Mouse (Mus musculus) brain, embryonic 14.5 days (tissue): Measurements from ENCODE around the gene Rad51d. TPM values are rescaled to one million over a fixed set of nuclear protein-coding genes. Genes with fewer than 3 reads are reported as not detected.
"Not testable (repeated sequence)": the region's sequence is repeated elsewhere in the genome, so short reads cannot be mapped to it uniquely, and the experiment has no call there.

Source experiments
- DNase-seq: peaks from one replicate; pipeline ENCODE4 v3.0.0-alpha.2; 2011; ENCODE audit warnings: low read depth
- CTCF ChIP-seq: fragments of 200-500 bp; IDR thresholded peaks from 2 replicates; pipeline ENCODE4 v1.5.1; 2012; ENCODE audit warnings: inconsistent platforms, mild to moderate bottlenecking, moderate library complexity, borderline replicate concordance; ENCODE audit not compliant: insufficient read depth, insufficient read length; ENCODE audit errors: extremely low read depth
- POLR2A ChIP-seq: fragments of 200-500 bp; IDR thresholded peaks from 2 replicates; pipeline ENCODE4 v1.6.1; 2012; ENCODE audit warnings: mild to moderate bottlenecking, inconsistent platforms, borderline replicate concordance; ENCODE audit not compliant: poor library complexity, insufficient read depth, insufficient read length, severe bottlenecking; ENCODE audit errors: extremely low read depth
- polyA plus RNA-seq: library from polyadenylated mRNA; depleted of rRNA; stranded (reverse); fragments of >200 nt; gene quantifications from 2 replicates; pipeline ENCODE4 v1.2.3, GENCODE M21; 2012

Gene Rad51d
- polyA plus RNA-seq, 1 experiment: 9.5 TPM

DNA sequence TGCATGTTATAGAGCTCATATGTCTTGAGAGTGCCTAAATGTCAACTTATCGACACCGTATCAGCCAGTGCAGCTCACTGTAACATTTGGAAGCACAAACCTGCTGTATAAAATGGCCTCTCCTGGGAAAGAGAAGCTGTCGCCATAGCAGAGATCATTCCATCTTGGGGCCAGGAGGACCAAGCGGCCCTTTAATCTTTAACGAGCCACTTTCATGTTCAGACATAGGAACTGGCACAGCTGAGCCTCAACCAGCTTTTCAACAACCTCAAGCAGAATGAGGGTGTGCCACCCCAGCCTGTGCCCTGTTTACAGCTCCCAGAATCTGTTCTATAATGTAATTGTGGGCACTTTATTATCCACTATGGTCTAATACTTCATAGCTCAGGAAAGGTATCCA is 40.2 kb downstream of the Rad51d start:
- TF ChIP-seq POLR2A: no peak
- TF ChIP-seq CTCF: no peak
- peak; percentile 31 for DNase-seq

DNA sequence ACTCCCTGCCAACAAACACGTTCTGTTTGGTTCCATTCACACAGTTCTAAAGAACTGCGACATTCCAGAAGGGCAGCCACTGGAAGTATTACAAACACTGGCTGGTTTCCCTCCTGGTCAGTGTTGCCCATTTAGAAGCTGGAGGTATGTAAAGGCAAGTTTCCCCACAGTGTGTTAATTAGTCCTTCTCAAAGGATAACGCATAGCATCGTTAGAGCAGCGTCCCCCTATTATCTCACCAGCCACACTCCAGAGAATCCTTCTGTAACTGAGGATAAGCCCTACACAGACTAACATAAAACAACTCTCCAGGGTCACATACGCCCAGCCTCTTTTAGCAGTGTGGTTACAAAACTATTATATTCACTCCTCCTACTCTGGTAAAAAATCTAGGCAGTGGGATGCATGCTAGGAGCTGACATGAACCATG is 42.8 kb downstream of the Rad51d start:
- no peak for TF ChIP-seq POLR2A
- no peak for TF ChIP-seq CTCF

DNA sequence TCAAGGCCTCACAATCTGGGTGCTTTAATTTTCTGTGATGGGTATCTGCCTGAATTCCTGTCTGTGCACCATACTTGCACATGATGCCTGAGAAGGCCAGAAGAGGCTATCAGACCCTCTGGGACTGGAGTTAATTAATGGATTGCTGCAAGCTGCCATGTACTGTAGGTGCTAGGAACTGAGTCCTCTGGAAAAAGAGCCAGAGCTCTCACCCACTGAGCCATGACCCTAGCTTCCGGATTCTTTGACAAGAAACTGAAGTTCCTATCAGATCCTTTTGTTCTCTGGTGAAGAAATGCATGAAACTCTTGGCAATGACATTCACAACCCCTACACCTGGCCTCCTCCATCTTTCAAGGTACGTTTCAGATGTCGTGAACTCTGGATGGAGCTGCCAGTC is 43.5 kb downstream of the Rad51d start:
- no peak for DNase-seq
- TF ChIP-seq POLR2A (no peak), CTCF (no peak)

More for the DNA sequence above, 42.8 kb downstream of the Rad51d start:
- DNase-seq: peak; percentile 63

GRCm38 (mm10) chr11:82846079-82846436 is 44.4 kb downstream of the Rad51d start:
- DNase-seq: no peak
- TF ChIP-seq CTCF: no peak
- TF ChIP-seq POLR2A: no peak

GRCm38 (mm10) chr11:82845415-82846078 is 44.9 kb downstream of the Rad51d start:
- no peak for TF ChIP-seq CTCF
- TF ChIP-seq POLR2A: no peak
- peak; percentile 71 for DNase-seq

DNA sequence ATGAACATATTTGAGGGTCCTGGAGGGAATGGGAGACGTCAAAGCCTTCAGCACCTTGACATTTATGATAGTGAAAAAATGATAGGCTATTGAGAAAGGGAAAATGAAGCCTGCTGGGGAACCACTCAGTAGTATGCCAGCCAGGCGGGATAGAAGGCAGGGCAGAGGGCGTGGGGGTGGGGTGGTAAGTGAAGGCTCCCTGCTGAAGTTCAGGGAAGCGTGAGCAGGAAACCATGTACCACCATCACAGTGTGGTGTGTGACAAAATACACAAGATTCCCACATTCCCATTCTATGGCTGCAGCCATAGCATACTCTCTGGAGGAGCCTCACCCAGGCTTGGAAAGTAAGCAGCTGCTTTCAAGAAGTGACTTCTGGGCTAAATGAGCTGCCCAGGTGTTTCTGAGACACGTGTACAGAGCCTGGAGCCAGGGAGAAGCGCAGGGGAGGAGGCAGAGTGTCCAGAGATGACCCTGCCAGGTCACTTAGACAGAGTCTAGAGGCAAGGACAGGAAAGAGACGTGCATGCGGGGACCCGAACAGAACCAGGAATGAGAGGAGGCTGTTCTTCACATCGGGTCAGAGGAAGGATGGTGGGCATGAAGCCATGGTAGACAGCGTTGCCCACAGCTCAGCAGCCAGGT is 45.5 kb downstream of the Rad51d start:
- TF ChIP-seq CTCF (no peak), POLR2A (no peak)
- DNase-seq: no peak

- TF ChIP-seq POLR2A (no peak), CTCF (no peak)
- DNase-seq: peak; percentile 38
Observed at GRCm38 (mm10) chr11:82838511-82838910, 51.9 kb downstream of the Rad51d start.

DNA sequence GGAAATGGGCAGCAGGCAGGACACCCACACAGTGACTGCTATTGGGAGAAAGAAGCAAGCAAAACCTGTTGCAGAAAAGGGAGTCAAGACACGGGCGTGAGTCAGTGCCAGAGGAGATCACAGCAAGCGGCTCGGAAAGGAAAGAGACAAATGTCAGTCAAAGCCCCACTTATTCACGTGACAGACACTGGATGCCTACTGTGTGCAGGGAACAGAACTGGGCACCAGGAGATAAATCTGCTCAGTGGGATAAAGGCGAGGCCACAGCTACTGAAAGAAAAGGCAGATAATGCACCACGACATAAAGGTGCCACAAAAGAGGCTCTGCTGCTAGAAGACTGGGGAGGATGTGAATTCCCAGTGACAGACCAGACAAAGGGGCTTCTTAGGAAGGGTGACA is 52.6 kb downstream of the Rad51d start:
- DNase-seq: peak; percentile 14
- TF ChIP-seq CTCF: no peak
- no peak for TF ChIP-seq POLR2A

DNA sequence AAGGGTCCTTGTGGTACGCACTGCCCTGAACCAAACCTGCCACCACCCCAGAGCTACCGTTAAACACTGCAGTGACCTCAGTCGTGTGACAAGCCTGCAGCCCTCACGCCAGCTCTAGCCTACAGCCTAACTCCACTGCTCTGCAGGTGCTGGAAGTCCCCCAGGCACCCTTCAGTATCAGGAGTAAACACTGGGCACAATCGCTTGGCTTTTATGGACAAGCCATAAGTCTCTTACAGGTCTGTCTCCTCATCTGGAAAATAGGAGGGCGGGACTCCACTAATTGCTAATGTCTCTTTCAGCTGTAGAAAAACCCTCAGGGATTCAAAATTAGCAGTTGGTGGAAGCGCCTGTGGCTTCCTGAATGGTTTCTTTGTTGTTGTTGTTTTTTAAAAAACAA is 53.2 kb downstream of the Rad51d start:
- no peak for TF ChIP-seq POLR2A
- no peak for TF ChIP-seq CTCF
- peak; percentile 53 for DNase-seq

GRCm38 (mm10) chr11:82835616-82836432 is 54.6 kb downstream of the Rad51d start:
- no peak for TF ChIP-seq CTCF
- TF ChIP-seq POLR2A: no peak
- no peak for DNase-seq

- DNase-seq: not testable (repeated sequence)
Observed at GRCm38 (mm10) chr11:82834359-82834758, 56.1 kb downstream of the Rad51d start.

DNA sequence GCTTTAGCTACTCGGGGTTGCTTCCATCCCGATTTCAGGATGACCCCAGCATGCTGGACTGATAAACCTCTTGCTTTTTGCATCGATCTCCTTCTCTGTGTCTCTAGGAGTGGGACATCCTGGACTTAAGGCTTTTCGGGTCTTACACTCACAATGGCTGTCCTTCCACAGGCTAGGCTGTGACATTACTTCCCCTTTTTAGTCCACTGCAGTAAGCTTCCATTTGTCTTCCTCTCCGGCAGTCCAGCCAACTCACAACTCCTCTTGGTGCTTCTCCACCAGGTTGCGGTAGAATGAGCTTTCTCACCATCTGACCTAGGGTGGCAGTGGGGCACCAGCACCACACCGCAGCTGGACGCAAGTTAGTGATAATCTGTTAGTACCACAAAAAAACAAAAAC is 56.5 kb downstream of the Rad51d start:
- no peak for DNase-seq
- no peak for TF ChIP-seq POLR2A

- not testable (repeated sequence) for DNase-seq
Observed at GRCm38 (mm10) chr11:82832402-82832801, 58.0 kb downstream of the Rad51d start.

DNA sequence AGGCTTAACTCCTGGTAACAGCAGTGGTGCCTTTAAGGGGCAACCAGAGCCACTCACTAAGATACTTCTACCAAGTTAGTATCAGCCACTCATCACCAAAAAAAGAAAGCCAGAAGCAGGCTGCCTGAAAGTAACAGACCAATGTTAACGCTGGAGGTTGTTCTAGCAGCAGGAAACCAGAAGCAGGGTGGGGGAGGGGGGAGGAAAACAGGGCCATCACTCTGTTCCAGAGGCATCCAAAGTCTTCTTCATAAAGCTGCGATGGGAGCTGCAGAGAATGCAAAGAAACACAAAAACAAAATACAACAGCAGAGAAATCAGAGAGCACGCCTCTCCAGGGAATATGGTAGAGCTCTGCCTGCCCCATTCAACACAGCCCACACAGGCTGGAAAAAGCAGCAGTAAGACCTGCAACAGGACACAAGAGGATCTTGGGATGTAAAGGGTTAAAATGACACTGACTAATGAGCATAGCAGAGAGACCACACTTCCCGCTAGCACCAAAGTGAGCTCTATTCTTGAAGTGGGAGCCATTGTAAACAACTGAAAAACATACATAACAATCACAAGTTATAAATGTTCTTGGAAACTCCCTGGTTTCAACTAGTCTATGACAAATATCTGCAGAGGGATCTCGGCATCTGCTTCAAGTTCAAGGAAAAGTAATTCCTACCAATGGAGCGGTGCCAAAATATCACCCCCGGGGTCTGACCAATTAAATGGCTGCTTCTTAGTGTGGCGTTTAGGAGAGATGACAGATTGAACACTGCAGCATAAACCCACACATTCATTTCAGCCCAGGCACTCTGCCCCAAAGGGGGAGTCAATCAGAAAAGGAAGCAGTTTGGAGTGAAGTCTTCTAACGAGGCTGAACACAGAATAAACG is 59.2 kb downstream of the Rad51d start:
- TF ChIP-seq POLR2A: no peak
- TF ChIP-seq CTCF: no peak
- DNase-seq: peak; percentile 87
